ENCODE assay signal across 8 mouse cellular contexts in genomic region chr5:140826796-140827195, GRCm38 (mm10). TPM values are rescaled to one million over a fixed set of nuclear protein-coding genes. Genes with fewer than 3 reads are reported as not detected.
A peak's percentile ranks its signal among the peaks of the same experiment; 100 is the strongest.
DNase-seq lines count a peak whose midpoint lies in the region; ATAC-seq lines count a peak whose summit lies in the region.
"Had no signal": no experiment of that assay in that cellular context is flagged by ENCODE, and none has a peak within 500 bp of the region (broad histone marks: within the 10 kb centered on the region; RNA-seq: fewer than 3 reads in every experiment).

No protein-coding gene starts in this region.

- H3K9me3 ChIP-seq in heart, embryonic 14.5 days (ENCODE audit: control insufficient read depth, low read length) = no peaks in the 10 kb centered on the region
- H3K9me3 ChIP-seq in megakaryocyte, embryonic 14.5 days = no peaks in the 10 kb centered on the region
- H3K9me3 ChIP-seq in hindbrain, embryonic 16.5 days (ENCODE audit: control insufficient read depth, low read length) = no peaks in the 10 kb centered on the region
- no peaks in the 10 kb centered on the region for H3K9me3 ChIP-seq in stomach, embryonic 14.5 days (ENCODE audit: control insufficient read depth, low read depth, low read length)

- H3K9ac ChIP-seq in heart, embryonic 14.5 days (ENCODE audit: low read length) = peak overlapping the region; percentile 1; the same call in 1 of the 2 replicates
- H3K9ac ChIP-seq in hindbrain, embryonic 16.5 days (ENCODE audit: low read depth, low read length) = peak overlapping the region; percentile 18; the same call in 1 of the 2 replicates
- no peak overlapping the region for H3K9ac ChIP-seq in stomach, embryonic 14.5 days (replicated peaks; ENCODE audit: low read depth, low read length)

- H3K4me3 ChIP-seq in heart, embryonic 14.5 days (ENCODE audit: control insufficient read depth in 1 of 2, insufficient read depth in 1 of 2, low read depth in 1 of 2, low read length in 2 of 2) = no peak overlapping the region
- peak overlapping the region; percentile 12 for H3K4me3 ChIP-seq in megakaryocyte, embryonic 14.5 days (replicated peaks)
- H3K4me3 ChIP-seq in hindbrain, embryonic 16.5 days (ENCODE audit: low read length) = no peak overlapping the region
- no peak overlapping the region for H3K4me3 ChIP-seq in stomach, embryonic 14.5 days (ENCODE audit: low read depth, low read length)

- no peak for ATAC-seq in heart, embryonic 14.5 days (ENCODE audit: insufficient number of reproducible peaks, insufficient read depth, low FRiP score, low read depth)
- no peak for ATAC-seq in megakaryocyte, adult 5-6 weeks (ENCODE audit: poor library complexity, severe bottlenecking)
- no peak for ATAC-seq in hindbrain, embryonic 16.5 days
- ATAC-seq in stomach, embryonic 14.5 days (ENCODE audit: insufficient number of reproducible peaks, insufficient read depth, low FRiP score, low read depth) = no peak
- no peak for ATAC-seq in erythroblast, adult 5-6 weeks (replicated peaks; ENCODE audit: low FRiP score, poor library complexity, severe bottlenecking)

- H3K36me3 ChIP-seq in heart, embryonic 14.5 days (ENCODE audit: control insufficient read depth, insufficient read depth, low read length) = no peaks in the 10 kb centered on the region
- H3K36me3 ChIP-seq in megakaryocyte, embryonic 14.5 days (replicated peaks; ENCODE audit: low read length) = peaks cover 9% of the 10 kb centered on the region
- H3K36me3 ChIP-seq in hindbrain, embryonic 16.5 days (ENCODE audit: control insufficient read depth, insufficient read depth, low read length) = no peaks in the 10 kb centered on the region
- H3K36me3 ChIP-seq in stomach, embryonic 14.5 days (ENCODE audit: control insufficient read depth, insufficient read depth, low read length) = no peaks in the 10 kb centered on the region

- H3K27me3 ChIP-seq in heart, embryonic 14.5 days (ENCODE audit: control insufficient read depth, insufficient read depth, low read length) = no peaks in the 10 kb centered on the region
- no peaks in the 10 kb centered on the region for H3K27me3 ChIP-seq in megakaryocyte, embryonic 14.5 days (replicated peaks)
- no peaks in the 10 kb centered on the region for H3K27me3 ChIP-seq in hindbrain, embryonic 16.5 days (replicated peaks; ENCODE audit: control insufficient read depth, insufficient read depth, low read length)
- no peaks in the 10 kb centered on the region for H3K27me3 ChIP-seq in stomach, embryonic 14.5 days (ENCODE audit: control insufficient read depth, insufficient read depth, low read length)

- no peak for DNase-seq in heart, adult 9 months (ENCODE audit: low spot score in 2 of 2)
- DNase-seq: layer of hippocampus, adult 9-11 months had no signal

- peak overlapping the region; percentile 23 to 71; a peak in 3 of 4 replicates for H3K27ac ChIP-seq in heart, embryonic 14.5 days (replicated peaks in 1 of 2; ENCODE audit: control insufficient read depth in 1 of 2, insufficient read depth in 1 of 2, low read depth in 2 of 2, low read length in 2 of 2)
- no peak overlapping the region for H3K27ac ChIP-seq in hindbrain, embryonic 16.5 days (ENCODE audit: low read depth, low read length)
- 0 out of 2 replicates have a peak overlapping the region, but pooled peaks have one; percentile 11 for H3K27ac ChIP-seq in stomach, embryonic 14.5 days (ENCODE audit: low read length)

- H3K4me2 ChIP-seq in heart, embryonic 14.5 days (ENCODE audit: low read length) = peak overlapping the region; percentile 95; the same call in 1 of the 2 replicates
- H3K4me2 ChIP-seq in hindbrain, embryonic 16.5 days (ENCODE audit: low read length) = peak overlapping the region; percentile 64
- H3K4me2 ChIP-seq in stomach, embryonic 14.5 days (replicated peaks; ENCODE audit: low read depth, low read length) = no peak overlapping the region

- H3K4me1 ChIP-seq in heart, embryonic 14.5 days (ENCODE audit: control insufficient read depth in 2 of 2, insufficient read depth in 2 of 2, low read length in 2 of 2) = peaks cover 18 to 66% of the 10 kb centered on the region in 2 experiments
- peaks cover 87% of the 10 kb centered on the region for H3K4me1 ChIP-seq in megakaryocyte, embryonic 14.5 days
- H3K4me1 ChIP-seq in hindbrain, embryonic 16.5 days (ENCODE audit: control insufficient read depth, insufficient read depth, low read depth, low read length) = peaks cover 32% of the 10 kb centered on the region
- H3K4me1 ChIP-seq in stomach, embryonic 14.5 days (ENCODE audit: control insufficient read depth, insufficient read depth, low read length) = peaks cover 16% of the 10 kb centered on the region

- 39% methylated on average over 1 of the region's 1 CpGs for WGBS in heart, embryonic 14.5 days
- 20% methylated on average over 1 of the region's 1 CpGs for WGBS in hindbrain, embryonic 16.5 days
- WGBS in stomach, embryonic 14.5 days = 55% methylated on average over 1 of the region's 1 CpGs

RNA-seq across cellular contexts. Expression of gene Gna12, which starts 3.4 kb away (rescaled TPM):
- 46.4 and 53.8 TPM in 2 replicates for polyA plus RNA-seq in heart, embryonic 14.5 days (2014; fragmentation: Nextera tagmentation; extraction: Ambion mirVana)
- polyA plus RNA-seq in megakaryocyte, embryonic 14.5 days (2012; ENCODE audit: insufficient read depth, low replicate concordance) = 53.6 and 62.1 TPM in 2 replicates
- total RNA-seq in megakaryocyte, adult 5-6 weeks (2015) = 21.0 and 24.6 TPM in 2 replicates
- total RNA-seq in megakaryocyte, adult 5-6 weeks (2017) = 15.9 and 20.3 TPM in 2 replicates
- 10.3 and 11.1 TPM in 2 replicates for polyA plus RNA-seq in hindbrain, embryonic 16.5 days (2015; fragmentation: Nextera tagmentation; extraction: Ambion mirVana)
- 16.2 and 17.2 TPM in 2 replicates for polyA plus RNA-seq in stomach, embryonic 14.5 days (2014; fragmentation: Nextera tagmentation; extraction: Ambion mirVana)
- total RNA-seq in erythroblast, adult 5-6 weeks (2015; ENCODE audit: low replicate concordance) = 12.1 and 16.1 TPM in 2 replicates
- total RNA-seq in erythroblast, adult 5-6 weeks (2017; ENCODE audit: low replicate concordance) = 9.9 and 11.5 TPM in 2 replicates
